Mouse (Mus musculus): ENCODE data around the gene Mgat5b.

DNA sequence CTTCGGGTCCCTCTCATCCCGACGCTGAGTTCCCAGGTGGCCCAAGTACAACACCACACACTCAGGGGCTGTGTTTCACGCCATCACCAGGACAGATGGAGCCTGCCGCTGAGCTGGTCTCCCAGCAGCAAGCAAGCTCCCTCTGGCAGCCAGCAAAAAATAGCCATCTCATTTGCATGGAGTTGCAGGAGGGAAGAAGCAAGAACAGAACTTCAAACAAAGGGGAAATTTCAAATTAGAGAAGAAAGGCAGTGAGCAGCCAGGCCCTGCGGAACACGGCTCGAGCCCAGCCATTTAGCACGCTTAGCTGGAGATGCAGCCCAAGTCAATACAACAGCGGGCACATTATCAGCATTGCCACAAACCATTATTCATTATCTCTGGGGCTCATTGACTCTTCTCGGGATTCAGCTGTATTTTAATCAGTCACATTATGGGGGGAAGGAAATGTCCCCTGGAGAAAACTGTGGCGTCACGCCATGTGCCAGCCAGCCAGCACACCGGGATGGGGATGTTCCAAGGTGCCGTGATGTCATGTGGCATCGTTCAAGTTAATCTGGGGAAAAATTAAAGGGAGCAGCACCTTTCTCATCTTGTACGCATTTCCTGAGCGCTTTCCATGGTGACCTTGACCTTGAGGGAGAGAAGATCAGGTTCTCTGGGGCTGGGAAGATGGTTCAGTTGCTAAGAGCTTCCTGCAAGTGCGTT lies 110.4 kb downstream of the Mgat5b start:
- TF ChIP-seq POLR2A (IDR thresholded peaks at IDR 0.05; ENCODE audit: insufficient read depth, low read depth, low read length) (no peak), EP300 (IDR thresholded peaks at IDR 0.05; ENCODE audit: insufficient read depth, low read depth, low read length) (no peak), CTCF (IDR thresholded peaks at IDR 0.05) (no peak)

Data from heart, adult 2 months (tissue).